In genomic region chrX:136172786-136173185, GRCm38 (mm10) we compare ENCODE assay signal across 8 mouse cellular contexts. TPM values are rescaled to one million over a fixed set of nuclear protein-coding genes. Genes with fewer than 3 reads are reported as not detected.
DNase-seq lines count a peak whose midpoint lies in the region; ATAC-seq and TF ChIP-seq lines count a peak whose summit lies in the region.

No protein-coding gene starts in this region.

- ATAC-seq in heart, postnatal 0 days (ENCODE audit: insufficient read depth, low read depth): no peak
- ATAC-seq in erythroid progenitor cell, adult 5-6 weeks (replicated peaks; ENCODE audit: low FRiP score, poor library complexity, severe bottlenecking): no peak

- WGBS in heart, adult 2 months: 24% methylated on average over 10 of the region's 10 CpGs
- 33% methylated on average over 10 of the region's 10 CpGs for WGBS in heart, postnatal 0 days

- H3K27ac ChIP-seq in heart, adult 2 months: peak overlapping the region; percentile 80
- H3K27ac ChIP-seq in heart, postnatal 0 days (ENCODE audit: low read depth): peak overlapping the region; percentile 95

- no peaks in the 10 kb centered on the region for H3K9me3 ChIP-seq in heart, postnatal 0 days (replicated peaks; ENCODE audit: control insufficient read depth, low read length)

- TF ChIP-seq EP300 in heart, adult 2 months (IDR thresholded peaks at IDR 0.05; ENCODE audit: insufficient read depth, low read depth, low read length): no peak
- TF ChIP-seq EP300 in heart, postnatal 0 days (IDR thresholded peaks at IDR 0.05; ENCODE audit: low read depth): no peak

- TF ChIP-seq CTCF in heart, adult 2 months (IDR thresholded peaks at IDR 0.05): no peak
- no peak for TF ChIP-seq CTCF in heart, postnatal 0 days (IDR thresholded peaks at IDR 0.05; ENCODE audit: low read depth)

- no peak overlapping the region; the same call in 1 of the 2 replicates for H3K9ac ChIP-seq in heart, adult 2 months (ENCODE audit: low read depth, low read length)
- peak overlapping the region; percentile 45; the same call in 1 of the 2 replicates for H3K9ac ChIP-seq in heart, postnatal 0 days (replicated peaks; ENCODE audit: low read depth, low read length)

- H3K79me2 ChIP-seq in heart, adult 2 months (replicated peaks; ENCODE audit: control insufficient read depth, insufficient read depth, low read length): no peaks in the 10 kb centered on the region

- H3K4me3 ChIP-seq in heart, adult 2 months: peak overlapping the region; percentile 61
- H3K4me3 ChIP-seq in heart, postnatal 0 days (ENCODE audit: low read depth, low read length): peak overlapping the region; percentile 71

- H3K4me1 ChIP-seq in heart, adult 2 months (ENCODE audit: control insufficient read depth, insufficient read depth, low read length): no peaks in the 10 kb centered on the region
- H3K4me1 ChIP-seq in heart, postnatal 0 days (ENCODE audit: control insufficient read depth, insufficient read depth): 0 out of 2 replicates have a peak, but pooled peaks cover 3% of the 10 kb centered on the region

- no peak for TF ChIP-seq POLR2A in heart, adult 2 months (IDR thresholded peaks at IDR 0.05; ENCODE audit: insufficient read depth, low read depth, low read length)

- H3K36me3 ChIP-seq in heart, adult 2 months (ENCODE audit: control insufficient read depth, insufficient read depth, low read length): no peaks in the 10 kb centered on the region
- H3K36me3 ChIP-seq in heart, postnatal 0 days (replicated peaks; ENCODE audit: control insufficient read depth, insufficient read depth, low read length): 0 out of 2 replicates have a peak, but pooled peaks cover 5% of the 10 kb centered on the region

- intact Hi-C loops in heart, adult 2 months (cut with DNase I): loop anchor here (5.0 kb wide), 1 partner anchor 875 kb away; the partner anchor contains the start of gene Fam199x

- no peaks in the 10 kb centered on the region for H3K27me3 ChIP-seq in heart, adult 2 months (ENCODE audit: control insufficient read depth, insufficient read depth, low read length)
- H3K27me3 ChIP-seq in heart, postnatal 0 days (ENCODE audit: control insufficient read depth, insufficient read depth, low read length): no peaks in the 10 kb centered on the region

- DNase-seq in heart, adult 2 months: no peak
- no peak for DNase-seq in heart, adult 9 months (ENCODE audit: low spot score in 2 of 2)
- peak; percentile 10 for DNase-seq in R1 (ENCODE audit: low read depth, low spot score)
- peak; percentile 44 for DNase-seq in heart, postnatal 0 days (ENCODE audit: low spot score)
- DNase-seq in lung, postnatal 10 days: peak; percentile 2
- no peak for DNase-seq in natural killer cell, adult 2 months (ENCODE audit: low spot score in 2 of 2)
- no peak for DNase-seq in urinary bladder, postnatal 14 days (ENCODE audit: low spot score)

- peak overlapping the region; percentile 64 for H3K4me2 ChIP-seq in heart, postnatal 0 days (ENCODE audit: low read depth, low read length)

RNA-seq across cellular contexts. Expression of gene Tceal8, which starts 0.6 kb away (rescaled TPM):
- total RNA-seq in heart, adult 2 months (2021): 10 to 100 TPM; 14.4 to 15.4 TPM
- polyA plus RNA-seq in heart, adult 2 months (2012; rRNA removed): 7.8 and 15.1 TPM in 2 replicates
- 162 and 180 TPM in 2 replicates for total RNA-seq in heart, postnatal 0 days (2014; rRNA removed; ENCODE audit: low replicate concordance)
- 202 and 229 TPM in 2 replicates for polyA plus RNA-seq in heart, postnatal 0 days (2015; fragmentation: Nextera tagmentation; extraction: Ambion mirVana)
- total RNA-seq in erythroid progenitor cell, adult 5-6 weeks (2015; ENCODE audit: low replicate concordance): 27.0 and 72.5 TPM in 2 replicates
- 53.2 and 63.0 TPM in 2 replicates for total RNA-seq in erythroid progenitor cell, adult 5-6 weeks (2017; ENCODE audit: low replicate concordance)

RNA-seq across cellular contexts. Expression of gene Tceal5, which starts 30.9 kb away (rescaled TPM):
- under 1 TPM; 0.26 to 0.68 TPM for total RNA-seq in heart, adult 2 months (2021)
- polyA plus RNA-seq in heart, adult 2 months (2012; rRNA removed): 0.14 TPM in 1 of 2 replicates, not detected in the other
- 0.39 TPM in 1 of 2 replicates, not detected in the other for total RNA-seq in heart, postnatal 0 days (2014; rRNA removed; ENCODE audit: low replicate concordance)
- polyA plus RNA-seq in heart, postnatal 0 days (2015; fragmentation: Nextera tagmentation; extraction: Ambion mirVana): 13.4 and 15.0 TPM in 2 replicates
- total RNA-seq in erythroid progenitor cell, adult 5-6 weeks (2015; ENCODE audit: low replicate concordance): not detected in 2 replicates
- total RNA-seq in erythroid progenitor cell, adult 5-6 weeks (2017; ENCODE audit: low replicate concordance): not detected in 2 replicates

RNA-seq across cellular contexts. Expression of gene Bex4, which starts 34.0 kb away (rescaled TPM):
- total RNA-seq in heart, adult 2 months (2021): 1 to 10 TPM in 1 of 2 experiments, under 1 TPM in 1; 0.44 to 1.3 TPM
- 0.44 and 0.66 TPM in 2 replicates for polyA plus RNA-seq in heart, adult 2 months (2012; rRNA removed)
- total RNA-seq in heart, postnatal 0 days (2014; rRNA removed; ENCODE audit: low replicate concordance): 13.8 and 15.5 TPM in 2 replicates
- 93.8 and 119 TPM in 2 replicates for polyA plus RNA-seq in heart, postnatal 0 days (2015; fragmentation: Nextera tagmentation; extraction: Ambion mirVana)
- total RNA-seq in erythroid progenitor cell, adult 5-6 weeks (2015; ENCODE audit: low replicate concordance): 23.4 and 65.0 TPM in 2 replicates
- total RNA-seq in erythroid progenitor cell, adult 5-6 weeks (2017; ENCODE audit: low replicate concordance): 35.6 and 40.6 TPM in 2 replicates

RNA-seq across cellular contexts. Expression of gene Tceal7, which starts 41.8 kb away (rescaled TPM):
- total RNA-seq in heart, adult 2 months (2021): under 1 TPM; 0.34 to 0.86 TPM
- polyA plus RNA-seq in heart, adult 2 months (2012; rRNA removed): 0.18 TPM in 1 of 2 replicates, not detected in the other
- total RNA-seq in heart, postnatal 0 days (2014; rRNA removed; ENCODE audit: low replicate concordance): 14.9 and 21.7 TPM in 2 replicates
- polyA plus RNA-seq in heart, postnatal 0 days (2015; fragmentation: Nextera tagmentation; extraction: Ambion mirVana): 14.5 and 15.1 TPM in 2 replicates
- not detected in 2 replicates for total RNA-seq in erythroid progenitor cell, adult 5-6 weeks (2015; ENCODE audit: low replicate concordance)
- not detected in 2 replicates for total RNA-seq in erythroid progenitor cell, adult 5-6 weeks (2017; ENCODE audit: low replicate concordance)

RNA-seq across cellular contexts. Expression of gene Bex1, which starts 42.5 kb away (rescaled TPM):
- 1 to 10 TPM; 1.8 to 3.7 TPM for total RNA-seq in heart, adult 2 months (2021)
- polyA plus RNA-seq in heart, adult 2 months (2012; rRNA removed): 2.0 and 2.4 TPM in 2 replicates
- total RNA-seq in heart, postnatal 0 days (2014; rRNA removed; ENCODE audit: low replicate concordance): 27.3 and 69.5 TPM in 2 replicates
- 123 and 141 TPM in 2 replicates for polyA plus RNA-seq in heart, postnatal 0 days (2015; fragmentation: Nextera tagmentation; extraction: Ambion mirVana)
- total RNA-seq in erythroid progenitor cell, adult 5-6 weeks (2015; ENCODE audit: low replicate concordance): 1.3 TPM in 1 of 2 replicates, not detected in the other
- total RNA-seq in erythroid progenitor cell, adult 5-6 weeks (2017; ENCODE audit: low replicate concordance): not detected in 2 replicates

Comparison
In these comparisons a context has a peak if more than half of its experiments do, and no peak if none do; other contexts are left out.
1. DNase-seq: peak in R1 (single experiment), heart, postnatal 0 days (single experiment) and lung, postnatal 10 days (single experiment); none in heart, adult 2 months (0 of 2), heart, adult 9 months (0 of 2), natural killer cell, adult 2 months (0 of 2) and urinary bladder, postnatal 14 days (single experiment).